Mouse (Mus musculus) layer of hippocampus, postnatal 36 days (tissue): ENCODE measurements around the gene Zdhhc18. TPM values are rescaled to one million over a fixed set of nuclear protein-coding genes. Genes with fewer than 3 reads are reported as not detected.

Experiments
- DNase-seq, 2 experiments: peaks; one replicate each; pipeline ENCODE4 v3.0.0; 2022
- total RNA-seq, 2 experiments: library from RNA; stranded (reverse); gene quantifications; 2 replicates each; pipeline ENCODE4 v1.2.3; 2021

Zdhhc18 gene
- total RNA-seq = 10 to 100 TPM; 30.1 to 32.8 TPM

DNA sequence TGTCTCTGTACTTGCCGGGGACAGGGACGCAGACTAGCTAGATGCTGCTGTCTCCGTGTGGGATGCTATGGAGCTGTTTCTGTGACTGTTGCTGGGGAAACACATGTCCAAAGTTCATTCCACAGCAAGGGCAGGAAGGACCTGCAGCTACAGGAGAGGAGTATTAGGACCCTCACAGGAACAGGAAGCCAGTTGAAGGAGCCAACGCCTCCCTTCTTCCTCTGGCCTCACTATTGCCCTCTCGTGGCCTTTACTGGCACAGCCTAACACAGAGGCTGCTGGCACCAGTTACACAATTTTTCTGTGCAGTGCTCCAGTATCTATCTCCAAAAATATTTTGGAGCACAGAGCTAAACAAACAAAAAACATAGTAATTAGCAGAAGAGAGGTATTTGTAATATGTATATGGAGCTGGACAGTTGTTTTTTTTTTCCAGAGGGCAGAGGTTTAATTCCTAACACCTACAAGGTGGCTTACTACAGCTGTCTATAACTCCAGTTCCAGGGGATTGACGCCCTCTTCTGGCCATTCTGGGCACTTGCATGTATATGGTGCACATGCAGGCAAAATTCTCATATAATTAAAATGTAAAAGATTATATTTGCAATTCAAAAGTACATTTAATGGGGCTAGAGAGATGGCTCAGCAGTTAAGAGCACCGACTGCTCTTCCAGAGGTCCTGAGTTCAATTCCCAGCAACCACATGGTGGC lies at the start of gene Zdhhc18:
TSS of gene Zdhhc18 (minus strand) at position 166 of the 711 bp plus-strand sequence.
- peak; percentile 73 to 75 for DNase-seq

DNA sequence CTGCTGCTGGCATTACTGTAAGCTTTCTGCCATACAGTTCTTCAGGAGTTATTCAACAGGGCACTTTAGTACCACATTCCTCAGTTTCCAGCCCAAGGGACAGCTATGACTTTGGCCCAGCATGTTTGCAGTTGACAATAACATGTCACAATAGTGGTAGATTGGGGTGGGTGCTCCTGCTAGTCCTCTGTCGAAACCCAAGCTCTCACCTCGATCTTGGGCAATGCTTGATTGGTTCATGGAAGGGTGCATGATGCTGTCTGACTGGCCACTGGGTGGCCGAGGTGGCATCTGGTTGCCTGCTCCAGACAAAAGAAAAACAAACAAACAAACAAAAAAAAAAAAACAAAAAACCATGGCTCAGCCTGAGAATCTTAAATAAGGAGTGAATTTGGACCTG lies 45.4 kb upstream of the Zdhhc18 start:
- no peak for DNase-seq

DNA sequence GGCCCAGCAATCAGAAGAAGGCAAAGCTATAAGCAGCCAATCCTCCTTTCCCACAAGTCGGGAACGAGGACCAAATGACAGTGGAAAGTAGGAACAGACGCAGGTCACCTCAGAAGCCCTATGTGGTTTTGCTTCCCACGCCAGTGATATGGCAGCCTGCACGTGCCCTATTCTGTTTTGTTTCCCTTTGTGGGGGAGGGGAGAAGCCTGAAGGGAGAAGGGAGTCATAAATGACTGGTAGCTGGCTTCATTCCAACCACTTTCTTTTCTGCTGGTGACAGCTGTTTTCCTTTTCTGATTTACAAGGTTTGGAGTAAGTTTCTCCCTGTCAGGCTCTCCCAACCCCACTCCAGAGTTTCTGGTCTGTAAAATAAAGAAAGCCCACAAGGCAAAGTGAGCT lies 40.3 kb upstream of the Zdhhc18 start:
- no peak for DNase-seq

DNA sequence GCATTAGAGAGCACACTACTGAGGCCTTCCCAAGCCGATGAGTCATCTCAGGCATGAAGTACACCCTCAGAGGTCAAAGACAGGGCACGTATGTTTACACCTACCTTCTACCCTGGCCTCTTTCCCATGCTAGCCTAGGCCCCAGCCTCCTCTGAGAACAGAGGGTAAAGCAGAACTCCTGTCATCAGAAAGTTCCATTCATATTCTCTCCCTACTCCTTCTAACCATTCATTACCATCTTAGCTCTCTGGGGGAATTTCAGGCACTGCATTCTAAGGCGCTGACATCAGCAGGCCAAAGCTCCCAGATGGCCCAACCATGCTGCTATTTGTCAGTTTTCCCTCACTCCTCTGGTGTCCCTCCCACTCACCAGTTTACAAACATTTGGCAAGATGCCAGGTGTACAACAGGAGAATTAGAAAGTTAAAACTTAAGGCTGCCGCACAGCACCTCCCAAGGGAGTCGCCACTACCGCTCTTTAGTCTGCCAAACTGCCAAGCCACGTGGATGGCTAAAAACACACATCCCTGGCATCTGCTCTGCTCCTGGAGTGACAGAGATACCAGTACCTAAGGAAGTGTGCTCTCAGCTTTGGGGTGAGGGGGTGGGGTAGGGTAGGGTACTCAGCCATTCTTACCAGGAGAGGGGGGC lies 38.6 kb upstream of the Zdhhc18 start:
- no peak for DNase-seq

DNA sequence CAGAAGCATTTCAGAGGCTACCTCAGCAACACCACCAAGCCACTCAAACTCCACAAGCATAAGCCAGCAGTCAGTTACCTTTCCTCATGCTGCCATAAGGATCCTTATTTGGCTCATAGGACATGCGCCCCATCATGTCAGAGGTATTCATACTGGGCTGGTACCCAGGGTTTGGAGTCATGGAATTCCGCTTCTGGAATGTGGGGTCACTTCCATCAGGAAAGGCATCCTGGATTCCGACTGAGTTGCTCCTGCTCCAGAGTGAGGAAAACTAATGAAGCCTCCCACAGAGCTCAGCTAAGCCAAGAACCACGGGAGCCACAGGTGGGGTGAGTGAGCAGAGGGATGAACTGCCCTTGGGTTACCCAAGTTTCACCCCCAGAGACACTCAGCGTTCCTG lies 37.2 kb upstream of the Zdhhc18 start:
- DNase-seq = no peak

DNA sequence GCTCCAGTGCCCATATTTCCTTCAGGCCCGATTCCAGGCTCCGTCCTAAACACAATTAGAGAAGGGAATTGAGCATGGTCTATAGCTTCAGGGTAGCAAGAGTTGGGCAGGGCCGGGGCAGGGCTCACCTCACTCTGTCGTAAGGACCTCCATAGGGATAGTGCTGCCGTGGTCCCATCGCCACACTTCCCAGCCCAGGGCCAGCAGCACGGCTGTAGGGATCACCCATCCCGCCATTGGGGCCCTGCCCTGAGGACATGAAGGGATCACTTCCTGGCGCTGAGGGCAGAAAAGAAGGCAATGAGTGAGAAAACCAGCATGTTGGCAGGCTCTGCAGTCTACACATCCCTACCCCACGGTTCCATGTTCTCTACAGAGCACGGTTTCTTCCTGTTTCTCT lies 36.6 kb upstream of the Zdhhc18 start:
- DNase-seq = no peak

DNA sequence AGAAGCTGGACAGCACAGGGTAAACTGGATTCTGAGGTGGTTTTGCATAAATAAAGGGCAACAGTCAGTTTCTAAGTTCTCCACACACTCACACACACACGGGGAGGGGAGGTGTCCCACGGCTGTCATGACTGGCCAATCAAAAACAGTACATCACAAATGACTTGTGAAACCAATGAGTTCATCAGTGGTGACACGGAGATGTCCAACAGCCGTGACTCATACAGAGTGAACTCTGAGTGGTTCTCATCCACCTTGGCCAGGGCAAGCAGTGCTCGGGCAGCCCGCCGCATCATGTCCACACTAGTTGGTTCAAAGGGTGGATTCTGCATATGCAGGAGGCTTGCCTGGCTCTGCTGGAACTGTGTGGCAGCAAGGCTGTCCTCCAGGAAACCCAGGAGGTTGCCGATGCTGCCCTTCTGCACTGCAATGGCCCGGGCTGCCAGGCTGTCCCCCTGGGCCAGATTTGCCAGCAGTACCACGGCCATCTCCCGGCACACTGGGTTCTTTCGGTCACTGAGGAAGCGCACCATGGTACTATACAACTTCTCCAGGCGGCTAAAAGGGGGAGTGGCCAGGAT lies 30.3 kb upstream of the Zdhhc18 start:
- DNase-seq = no peak

DNA sequence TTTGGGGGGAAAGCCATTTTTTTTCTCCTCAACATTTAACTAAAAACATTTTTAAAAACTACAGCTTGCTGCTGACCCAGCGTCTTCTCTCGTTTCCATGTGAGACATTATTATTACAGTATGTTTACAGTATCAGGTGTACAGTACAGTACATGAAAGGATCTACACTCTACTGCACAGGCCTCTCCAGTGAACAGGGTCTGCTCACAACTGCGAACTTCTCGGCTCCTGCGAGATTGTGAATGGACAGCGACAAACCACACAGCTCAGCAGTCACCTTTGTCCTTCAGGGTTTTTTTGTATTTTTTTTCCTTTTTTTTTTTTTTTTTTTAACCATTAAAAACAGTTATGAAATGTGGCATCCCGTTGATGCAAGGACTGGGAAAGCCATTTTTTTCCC lies 29.7 kb upstream of the Zdhhc18 start:
- DNase-seq = no peak

DNA sequence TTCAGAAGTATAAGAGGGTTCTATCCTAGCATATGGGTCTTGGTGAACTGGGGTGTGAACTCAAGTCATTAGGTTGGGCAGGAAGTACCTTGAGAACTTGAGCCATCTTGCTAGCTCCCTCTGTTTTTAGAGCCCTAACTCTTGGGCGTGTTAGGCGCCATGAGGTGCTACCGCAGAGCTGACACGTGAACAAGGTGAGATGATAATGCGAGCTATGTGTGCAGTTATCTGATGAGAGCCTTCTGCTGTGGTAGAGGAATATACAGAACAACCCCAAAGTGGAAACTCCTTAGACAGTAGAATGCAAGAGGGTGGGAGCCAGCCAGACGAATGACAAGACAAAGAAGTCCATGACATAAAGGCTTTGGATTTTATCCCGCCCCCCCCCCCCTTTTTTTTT lies 27.3 kb upstream of the Zdhhc18 start:
- DNase-seq = no peak

DNA sequence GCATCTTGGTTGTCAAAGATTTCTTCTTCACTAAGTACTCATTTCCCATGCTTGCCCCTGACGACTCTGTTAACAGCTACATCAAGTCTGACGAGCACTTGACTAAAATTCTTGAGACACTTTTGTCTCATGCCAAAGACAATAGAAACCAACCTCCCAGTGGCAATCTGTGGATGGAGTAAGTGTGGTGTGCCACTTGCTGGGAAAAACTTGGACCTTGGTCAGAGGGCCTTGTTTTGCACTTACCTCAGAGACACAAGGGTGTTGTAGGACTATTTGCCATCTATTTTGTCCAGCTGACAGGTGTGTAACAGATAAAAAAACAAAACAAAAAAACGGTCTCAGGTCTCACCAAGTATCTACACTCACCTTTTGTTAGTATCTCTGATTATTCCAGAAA lies 26.2 kb upstream of the Zdhhc18 start:
- no peak for DNase-seq

DNA sequence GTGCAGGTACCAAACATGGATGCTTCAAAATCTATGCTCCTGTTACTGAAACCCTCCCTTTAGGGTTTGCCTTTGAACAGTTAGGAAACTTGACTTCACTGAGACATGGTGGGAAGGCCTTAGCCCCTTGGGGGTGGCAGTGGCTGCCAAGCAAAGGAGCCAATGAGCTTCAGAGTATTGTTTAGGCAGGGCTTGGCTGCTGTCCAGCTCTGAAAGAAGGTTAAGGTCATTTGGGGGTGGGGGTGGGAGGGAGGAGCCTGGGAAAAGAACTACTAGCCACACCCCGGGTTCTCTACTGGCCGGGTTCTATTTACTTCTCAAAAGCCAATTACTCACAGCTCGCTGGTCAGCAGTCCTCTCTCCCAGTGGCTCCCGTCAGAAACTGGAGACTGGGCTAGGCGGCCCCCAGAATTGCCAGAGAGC lies 25.7 kb upstream of the Zdhhc18 start:
- no peak for DNase-seq

DNA sequence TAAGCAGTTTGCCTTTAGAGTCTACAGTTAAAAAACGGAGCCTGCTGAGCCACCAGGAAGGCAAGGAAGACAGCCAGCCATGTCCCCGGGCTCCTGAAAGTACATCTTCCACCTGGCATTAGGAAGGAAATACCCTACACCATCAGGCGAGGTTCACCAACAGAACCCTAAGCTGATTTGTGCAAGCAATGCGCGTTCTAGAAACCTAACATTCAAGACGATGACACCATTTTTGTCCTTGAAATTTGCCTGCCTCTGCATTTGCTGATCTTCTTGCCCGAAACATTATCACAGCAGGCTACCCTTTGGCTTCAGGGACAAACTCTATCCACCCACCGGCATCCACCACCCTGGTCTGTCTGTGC lies 24.4 kb upstream of the Zdhhc18 start:
- DNase-seq = no peak

DNA sequence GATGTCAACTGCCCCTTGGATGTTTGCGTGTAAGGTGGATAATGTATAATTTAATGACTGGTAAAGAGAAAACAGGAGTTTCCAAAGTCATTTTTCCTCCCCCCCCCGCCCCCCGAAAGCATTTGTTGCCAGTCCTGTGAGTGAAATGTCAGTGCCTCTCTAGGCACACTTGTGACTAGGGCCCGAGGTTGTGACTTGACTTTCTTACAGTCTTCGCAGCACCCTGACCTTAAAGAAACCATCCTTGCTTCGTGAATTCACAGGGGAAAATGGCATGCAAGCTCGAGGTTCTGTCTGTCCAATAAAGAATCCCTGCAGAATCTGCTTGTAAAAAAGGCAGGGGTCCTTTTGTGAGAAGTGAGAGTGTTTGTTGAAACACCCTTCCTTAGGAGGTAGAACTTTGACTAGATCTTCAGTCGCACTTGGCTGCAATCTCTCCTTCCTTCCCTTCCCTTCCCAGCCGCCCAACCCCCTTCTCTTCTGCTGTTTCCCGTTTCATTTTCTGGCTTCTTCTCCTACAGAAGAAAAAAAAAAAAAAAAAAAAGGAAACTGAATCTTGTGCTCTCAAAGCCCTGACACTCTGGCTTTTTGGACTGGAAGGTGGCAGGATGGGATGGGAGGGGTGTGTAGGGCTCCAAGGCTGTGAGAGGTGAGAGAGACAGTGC lies 23.8 kb upstream of the Zdhhc18 start:
- DNase-seq = no peak

DNA sequence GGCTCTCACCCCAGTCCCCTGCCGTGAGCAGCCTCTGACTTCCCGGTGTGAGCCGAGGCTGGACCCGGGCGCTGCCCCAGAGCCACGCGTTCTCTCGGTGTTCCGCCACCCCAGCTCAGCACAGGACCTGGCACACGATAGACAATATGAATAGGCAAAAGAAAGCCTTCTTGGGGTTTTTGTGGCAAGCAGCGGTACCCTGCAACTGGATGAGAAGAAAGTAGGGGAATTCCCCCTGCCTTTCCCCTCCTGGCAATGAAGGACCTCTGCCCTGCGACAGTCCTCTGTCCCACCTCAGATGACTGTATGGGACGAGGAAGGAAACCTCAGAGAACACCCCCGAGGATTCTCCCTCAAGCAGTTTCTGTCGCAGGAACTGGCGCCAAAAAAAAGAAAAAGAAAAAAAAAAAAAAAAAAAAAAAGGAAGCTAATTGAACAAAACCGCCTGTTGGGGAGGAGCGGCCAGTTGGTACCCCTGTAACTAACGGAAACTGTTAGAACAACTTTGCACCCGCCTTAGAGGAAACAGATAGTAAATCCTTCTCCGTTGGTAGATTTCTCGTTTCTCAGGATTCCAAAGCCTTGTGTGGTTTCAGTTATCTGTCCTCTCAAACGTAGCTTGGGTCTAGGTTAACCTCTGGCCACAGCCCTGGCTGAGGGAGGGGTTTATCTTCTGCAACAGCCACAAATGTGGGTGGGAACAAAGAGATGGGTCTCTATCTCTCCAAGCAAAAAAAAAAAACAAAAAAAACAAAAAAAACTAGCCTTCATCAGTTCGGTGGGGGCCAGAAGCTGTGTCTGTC lies 23.1 kb upstream of the Zdhhc18 start:
- no peak for DNase-seq

DNA sequence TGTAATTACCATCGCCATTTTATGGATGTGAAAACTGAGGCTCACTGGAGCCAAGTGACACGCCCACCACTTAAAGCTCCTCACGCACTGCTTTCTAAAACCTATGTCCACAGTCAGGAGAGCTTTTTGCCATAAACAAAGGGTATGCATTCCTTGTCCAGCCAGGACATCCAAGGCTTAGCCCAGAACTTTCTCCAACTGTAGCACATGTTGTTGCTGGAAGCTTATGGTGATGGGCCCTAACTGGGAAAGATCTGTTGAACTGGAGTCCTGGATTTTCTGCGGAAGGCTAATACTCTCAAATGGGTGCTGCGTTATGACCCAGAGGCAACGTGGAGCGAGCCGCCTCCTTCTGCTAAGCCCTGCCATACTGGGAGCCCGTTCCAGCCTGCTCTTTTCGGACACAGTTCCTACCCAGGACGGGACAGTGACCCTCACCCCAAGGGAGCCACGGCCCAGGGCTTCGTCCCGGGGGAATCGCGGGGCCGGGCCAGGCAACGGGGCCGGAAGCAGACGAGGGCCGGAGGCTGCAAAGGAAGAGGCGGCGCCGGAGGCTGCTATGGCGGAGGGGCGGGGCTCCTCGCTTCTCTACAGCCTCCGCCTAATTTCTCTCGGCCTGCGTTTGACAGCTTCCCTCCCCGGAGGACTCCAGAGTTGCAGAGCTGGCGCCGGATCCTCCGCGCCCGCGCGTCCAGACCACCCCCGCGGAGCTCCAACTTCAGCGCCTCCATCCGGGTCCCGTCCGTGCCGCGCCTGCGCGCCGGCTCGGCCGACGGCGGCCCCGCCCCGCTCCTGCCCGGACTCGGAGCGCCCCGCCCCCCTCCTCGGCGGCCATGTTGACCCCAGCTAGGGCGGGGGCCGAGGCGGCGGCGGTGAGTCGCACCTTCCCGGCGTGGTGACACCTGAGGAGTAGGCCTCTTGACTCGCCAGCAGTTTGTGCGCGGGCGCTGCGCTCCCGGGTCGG lies 22.2 kb upstream of the Zdhhc18 start, which contains the start of gene Pigv:
TSS of gene Pigv (minus strand) at position 767 of the 964 bp plus-strand sequence.
- peak; percentile 95 to 96 for DNase-seq

DNA sequence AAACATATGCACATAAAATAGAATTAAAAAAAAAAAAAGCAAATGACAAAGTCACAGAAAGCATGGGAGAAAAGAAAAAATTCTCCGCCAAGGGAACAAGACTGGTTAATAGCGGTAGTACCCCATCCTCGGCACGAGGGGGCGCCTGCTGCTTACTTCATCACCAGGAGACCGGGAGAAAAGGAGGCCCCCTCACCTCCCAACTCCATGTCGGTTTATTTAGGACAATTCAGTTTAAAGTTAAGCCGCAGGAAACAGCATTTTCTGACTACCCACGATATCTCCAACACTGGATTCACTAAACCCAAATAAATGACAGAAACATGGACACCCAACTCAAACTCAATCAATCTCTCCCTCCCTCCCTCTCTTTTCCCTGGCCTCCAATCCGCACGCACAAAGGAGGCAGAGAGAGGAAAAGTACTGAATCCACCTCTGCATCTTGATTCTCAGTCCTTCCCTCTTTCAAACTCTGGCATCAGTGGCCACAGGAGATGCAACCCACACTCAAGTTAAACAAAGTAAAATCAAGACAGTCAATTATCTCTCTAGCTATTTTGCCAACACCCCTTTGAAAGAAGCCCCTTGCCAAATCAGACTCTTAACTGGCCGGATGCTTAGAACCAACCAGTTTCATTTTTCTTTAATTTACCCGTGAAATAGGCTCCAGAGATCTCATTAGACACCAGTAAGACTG lies 21.4 kb upstream of the Zdhhc18 start:
- peak; percentile 75 to 82 for DNase-seq

DNA sequence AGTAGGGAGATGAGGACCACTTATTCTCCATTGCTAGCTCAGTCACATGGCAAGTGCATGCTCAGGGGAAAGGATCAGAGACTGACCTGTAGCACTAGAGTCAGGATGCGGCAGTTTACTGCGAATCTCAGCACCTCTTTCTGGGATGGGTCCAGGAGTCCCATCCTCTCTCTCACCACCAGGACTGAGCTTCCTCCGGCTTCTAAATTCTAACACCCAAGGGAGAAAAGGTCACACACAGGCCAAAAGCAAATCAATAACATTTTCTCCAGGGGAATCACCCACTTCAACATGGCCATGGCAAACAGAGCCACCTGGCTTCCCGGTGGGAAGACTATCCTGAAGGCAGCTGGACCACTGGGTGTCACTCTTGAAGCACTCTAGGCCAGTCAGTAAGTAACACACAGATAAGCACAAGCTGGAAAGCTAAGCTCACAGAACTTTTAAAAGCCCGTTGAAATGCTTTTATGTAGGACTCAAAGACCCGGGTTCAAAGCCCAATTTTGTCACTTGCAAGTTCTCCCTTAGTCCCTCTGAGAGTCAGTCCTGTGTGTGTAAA lies 19.8 kb upstream of the Zdhhc18 start:
- no peak for DNase-seq

DNA sequence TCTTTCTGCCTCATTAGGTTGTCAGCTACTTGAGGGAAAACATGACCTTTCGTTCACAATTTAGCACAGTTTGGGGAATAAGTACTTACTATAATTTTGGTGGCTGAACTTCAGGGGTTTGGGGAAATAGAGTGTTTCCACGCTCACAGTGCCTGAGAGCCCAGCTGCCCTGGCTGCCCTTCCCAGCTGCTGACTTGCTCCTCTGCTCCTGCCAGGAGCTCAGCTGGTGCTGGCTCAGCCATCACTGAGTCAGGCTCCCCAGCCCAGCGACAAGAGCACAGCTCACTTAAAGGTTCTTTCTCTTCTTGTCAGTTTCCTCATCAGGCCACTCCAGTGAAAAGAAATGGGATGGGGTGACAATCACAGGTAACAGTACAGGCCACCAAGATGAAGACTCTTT lies 18.6 kb upstream of the Zdhhc18 start:
- no peak for DNase-seq

DNA sequence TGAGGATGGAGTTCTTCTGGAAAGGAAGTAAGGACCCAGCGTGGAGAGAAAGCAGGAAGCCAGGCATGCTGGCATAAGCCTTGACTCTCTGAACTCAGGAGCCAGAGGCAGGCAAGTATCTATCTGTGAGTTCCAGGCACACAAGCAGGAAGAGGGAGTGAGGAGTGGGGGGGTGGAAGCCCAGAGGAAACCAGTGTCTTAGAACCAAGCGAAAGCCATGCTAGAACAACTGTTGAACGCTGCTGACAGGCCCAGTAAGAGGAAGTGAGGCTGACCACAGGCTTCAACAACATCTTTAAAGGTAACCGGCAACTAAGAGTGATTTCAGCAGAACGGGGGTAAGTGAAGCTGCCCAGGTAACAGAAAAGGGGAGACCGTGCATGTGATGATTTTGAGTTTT lies 16.2 kb upstream of the Zdhhc18 start:
- DNase-seq = no peak

DNA sequence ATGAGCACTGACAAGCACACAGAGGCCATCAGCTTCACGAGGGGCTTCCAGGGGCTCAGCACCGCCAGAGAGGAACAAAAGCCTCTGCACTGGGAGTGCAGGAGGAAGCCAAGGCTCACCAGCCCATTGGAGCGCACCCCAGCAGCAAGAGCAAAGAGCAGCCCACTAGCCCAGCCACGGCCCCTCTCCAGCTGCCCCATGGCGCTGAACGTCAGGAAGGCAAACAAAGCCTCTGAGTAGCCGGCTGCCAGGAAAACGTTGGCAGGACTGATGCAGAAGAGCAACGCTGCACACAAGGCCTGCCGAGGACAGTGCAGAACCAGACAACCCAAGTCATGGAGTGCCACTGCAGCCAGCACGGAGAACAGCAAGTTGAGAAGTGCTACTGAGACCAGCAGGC lies 15.2 kb upstream of the Zdhhc18 start:
- no peak for DNase-seq
